Mouse (Mus musculus) lung, postnatal 0 days (tissue): ENCODE data around the gene Crtam.

Source experiments
- CTCF ChIP-seq: IDR thresholded peaks from 2 replicates; pipeline ENCODE4 v1.5.1; 2016; ENCODE audit warnings: antibody characterized with exemption, mild to moderate bottlenecking
- EP300 ChIP-seq: IDR thresholded peaks from 2 replicates; pipeline ENCODE4 v1.6.1; 2016; ENCODE audit warnings: antibody characterized with exemption, mild to moderate bottlenecking, control low read depth

- TF ChIP-seq CTCF = peak; percentile 43
- no peak for TF ChIP-seq EP300
Measured at GRCm38 (mm10) chr9:41029827-41030226, 25.4 kb upstream of the Crtam start.
